Mouse (Mus musculus) megakaryocyte, adult 5-6 weeks (primary cell): ENCODE results near the gene Fgr. TPM values are rescaled to one million over a fixed set of nuclear protein-coding genes. Genes with fewer than 3 reads are reported as not detected.

Source experiments
- ATAC-seq: 2 replicates; pipeline ENCODE4 v1.8.0; 2016; ENCODE audit warnings: mild to moderate bottlenecking, inconsistent platforms; ENCODE audit not compliant: poor library complexity, severe bottlenecking
- total RNA-seq, 2 experiments: library from RNA; stranded (forward) in 1 of 2; stranded (reverse) in 1 of 2; fragments of 153-499, 151-499 nt in 1 of 2; fragments of 221-1000, 200-1000 nt in 1 of 2; gene quantifications; 2 replicates each; pipeline versions ENCODE4 v1.2.3 to v1.2.4; 2015 to 2017

Gene Fgr
- total RNA-seq, 2 experiments from 2014 or later = 108 to 111 TPM

GRCm38 (mm10) chr4:133014896-133015709 lies 41.2 kb downstream of the Fgr start:
- no peak for ATAC-seq

- no peak for ATAC-seq
These were observed 42.1 kb downstream of the Fgr start for GRCm38 (mm10) chr4:133015710-133016651.

- ATAC-seq = no peak
These were observed 43.0 kb downstream of the Fgr start for GRCm38 (mm10) chr4:133016677-133017415.

- no peak for ATAC-seq
These were observed 43.8 kb downstream of the Fgr start for GRCm38 (mm10) chr4:133017597-133018262.

- ATAC-seq = no peak
These were observed 44.4 kb downstream of the Fgr start for GRCm38 (mm10) chr4:133018263-133018798.

- no peak for ATAC-seq
These were observed 46.8 kb downstream of the Fgr start for GRCm38 (mm10) chr4:133020721-133021120.

- no peak for ATAC-seq
These were observed 47.3 kb downstream of the Fgr start for GRCm38 (mm10) chr4:133021181-133021671.

- ATAC-seq = no peak
These were observed 48.3 kb downstream of the Fgr start for GRCm38 (mm10) chr4:133022217-133022616.

- no peak for ATAC-seq
These were observed 49.2 kb downstream of the Fgr start for GRCm38 (mm10) chr4:133022954-133023635.

GRCm38 (mm10) chr4:133023636-133024035 lies 49.7 kb downstream of the Fgr start:
- no peak for ATAC-seq

GRCm38 (mm10) chr4:133024404-133024803 lies 50.5 kb downstream of the Fgr start:
- ATAC-seq = no peak

GRCm38 (mm10) chr4:133024969-133025685 lies 51.2 kb downstream of the Fgr start:
- no peak for ATAC-seq

GRCm38 (mm10) chr4:133026272-133026671 lies 52.4 kb downstream of the Fgr start:
- ATAC-seq = no peak

- no peak for ATAC-seq
These were observed 53.0 kb downstream of the Fgr start for GRCm38 (mm10) chr4:133026826-133027375.

- ATAC-seq = no peak
These were observed 53.8 kb downstream of the Fgr start for GRCm38 (mm10) chr4:133027721-133028120.

- no peak for ATAC-seq
These were observed 54.3 kb downstream of the Fgr start for GRCm38 (mm10) chr4:133028193-133028592.

- ATAC-seq = no peak
These were observed 55.0 kb downstream of the Fgr start for GRCm38 (mm10) chr4:133028875-133029274.

GRCm38 (mm10) chr4:133032410-133033095 lies 58.7 kb downstream of the Fgr start:
- no peak for ATAC-seq
